Mouse (Mus musculus): ENCODE results near the gene Klhl21.

DNA sequence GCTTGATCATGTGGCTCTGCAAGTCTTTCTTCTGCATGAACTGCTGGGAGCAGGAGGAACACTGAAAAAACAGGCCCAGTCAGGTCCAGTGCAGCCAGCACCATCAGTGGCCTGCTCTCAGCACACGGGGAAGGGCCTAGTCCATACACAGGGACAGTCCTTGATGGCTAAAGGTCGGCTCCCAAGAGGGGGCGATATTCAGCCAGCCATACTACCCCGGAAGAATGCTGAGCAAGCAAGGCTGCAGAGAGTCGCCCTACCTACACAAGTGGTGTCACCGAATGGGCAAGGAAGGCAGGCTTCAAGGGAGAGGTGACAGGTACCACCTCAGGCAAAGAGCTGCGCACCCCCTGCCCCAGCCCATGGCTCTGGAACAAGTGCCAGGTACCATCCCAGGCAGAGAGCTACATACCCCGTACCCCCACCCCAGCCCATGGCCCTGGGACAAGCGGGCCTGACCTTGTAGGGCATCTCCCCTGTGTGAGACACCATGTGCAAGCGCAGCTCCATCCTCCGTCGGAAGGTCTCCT lies 13.0 kb downstream of the Klhl21 start:
- TF ChIP-seq POLR2A (IDR thresholded peaks at IDR 0.05; ENCODE audit: borderline replicate concordance, low read depth, low read length) (no peak), CTCF (IDR thresholded peaks at IDR 0.05; ENCODE audit: low read depth, low read length) (no peak)

Data from bone marrow macrophage, adult 2 months (primary cell).